Mouse (Mus musculus) telencephalon, adult 2 months (tissue): ENCODE measurements around the gene Tbxa2r.
A peak's percentile ranks its signal among the peaks of the same experiment; 100 is the strongest.

Experiments
- DNase-seq: peaks from one replicate; pipeline ENCODE4 v3.0.0-alpha.2; 2011; ENCODE audit warnings: low read depth, low spot score

Gene Tbxa2r

DNA sequence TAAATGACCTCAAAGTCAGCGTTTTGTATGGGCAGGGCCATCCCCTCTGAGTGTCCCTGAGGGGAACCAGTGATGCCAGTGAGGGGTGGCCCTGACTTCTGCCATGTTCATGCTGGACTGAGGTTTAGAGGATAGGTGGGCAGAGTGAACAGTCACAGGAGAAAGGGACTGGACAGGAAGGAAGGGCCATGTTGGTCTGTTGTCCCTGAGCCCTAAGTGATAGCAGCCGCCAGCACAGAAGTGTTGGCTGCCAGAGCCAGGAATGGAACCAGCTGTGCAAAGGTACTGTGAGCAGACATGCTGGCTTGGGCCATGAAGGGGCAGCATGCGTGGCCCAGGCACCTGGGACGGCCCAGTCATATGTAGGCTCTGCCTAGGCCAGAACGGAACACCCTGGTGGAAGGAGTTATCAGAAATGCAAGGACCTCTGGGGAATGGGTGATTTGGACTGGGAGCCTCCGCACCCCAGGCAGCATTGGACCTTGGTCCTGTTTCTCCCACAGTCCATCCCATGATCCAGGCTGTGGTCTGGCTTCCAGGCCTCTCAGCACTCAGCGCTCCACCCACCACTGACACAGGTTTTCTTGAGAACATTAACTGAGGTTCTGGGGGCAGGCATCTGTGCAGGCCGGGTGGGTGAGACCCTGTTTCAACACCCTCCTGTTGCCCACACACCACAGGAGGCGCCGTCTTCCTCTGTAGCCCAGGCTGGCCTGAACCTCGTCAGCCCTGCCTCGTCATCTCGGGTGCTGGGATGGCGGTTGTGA is 28.8 kb upstream of the Tbxa2r start:
- no peak for DNase-seq

GRCm38 (mm10) chr10:81300352-81300907 is 28.1 kb upstream of the Tbxa2r start:
- no peak for DNase-seq

- DNase-seq = no peak
Measured at GRCm38 (mm10) chr10:81301321-81301720, 27.2 kb upstream of the Tbxa2r start.

- DNase-seq = no peak
Measured at GRCm38 (mm10) chr10:81302288-81302687, 26.2 kb upstream of the Tbxa2r start.

DNA sequence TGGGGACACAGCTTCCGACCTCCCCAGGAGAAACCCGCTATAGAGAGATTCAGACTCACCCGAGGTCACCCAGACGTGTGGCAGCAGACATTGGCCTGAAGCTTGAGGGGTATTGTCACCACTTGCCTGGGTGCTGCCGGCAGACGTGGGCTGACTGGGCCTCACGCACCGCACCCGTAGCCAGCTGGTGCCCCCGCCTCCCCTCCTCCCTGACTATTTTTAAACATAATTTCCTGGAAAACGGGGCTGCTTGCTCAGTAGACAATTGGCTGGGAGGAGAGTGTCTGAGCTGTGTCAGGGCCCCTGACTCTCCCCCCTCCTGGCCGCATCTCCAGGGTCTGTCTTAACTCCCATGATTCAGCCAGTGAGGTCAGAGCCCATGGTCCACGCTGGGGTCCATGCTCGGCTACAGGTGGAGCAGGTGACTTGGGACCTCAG is 25.7 kb upstream of the Tbxa2r start:
- peak; percentile 75 for DNase-seq

GRCm38 (mm10) chr10:81303258-81303657 is 25.3 kb upstream of the Tbxa2r start:
- DNase-seq = no peak

DNA sequence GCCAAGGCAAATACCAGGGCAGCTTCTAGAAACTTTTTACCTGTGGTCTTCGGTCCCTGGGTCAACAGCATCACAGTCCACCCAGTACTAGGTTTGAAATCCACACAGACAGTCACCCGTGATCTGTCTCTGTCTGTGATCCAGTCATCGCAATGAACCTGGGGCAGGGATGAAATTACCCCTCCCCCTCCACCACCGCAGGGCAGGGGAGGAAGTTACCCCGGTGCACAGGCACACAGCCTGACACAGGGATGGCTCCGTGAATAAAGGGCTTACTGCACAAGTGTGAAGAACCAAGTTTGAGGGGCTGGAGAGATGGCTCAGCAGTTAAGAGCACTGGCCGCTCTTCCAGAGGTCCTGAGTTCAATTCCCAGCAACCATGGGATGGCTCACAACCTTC is 24.8 kb upstream of the Tbxa2r start:
- DNase-seq = no peak

DNA sequence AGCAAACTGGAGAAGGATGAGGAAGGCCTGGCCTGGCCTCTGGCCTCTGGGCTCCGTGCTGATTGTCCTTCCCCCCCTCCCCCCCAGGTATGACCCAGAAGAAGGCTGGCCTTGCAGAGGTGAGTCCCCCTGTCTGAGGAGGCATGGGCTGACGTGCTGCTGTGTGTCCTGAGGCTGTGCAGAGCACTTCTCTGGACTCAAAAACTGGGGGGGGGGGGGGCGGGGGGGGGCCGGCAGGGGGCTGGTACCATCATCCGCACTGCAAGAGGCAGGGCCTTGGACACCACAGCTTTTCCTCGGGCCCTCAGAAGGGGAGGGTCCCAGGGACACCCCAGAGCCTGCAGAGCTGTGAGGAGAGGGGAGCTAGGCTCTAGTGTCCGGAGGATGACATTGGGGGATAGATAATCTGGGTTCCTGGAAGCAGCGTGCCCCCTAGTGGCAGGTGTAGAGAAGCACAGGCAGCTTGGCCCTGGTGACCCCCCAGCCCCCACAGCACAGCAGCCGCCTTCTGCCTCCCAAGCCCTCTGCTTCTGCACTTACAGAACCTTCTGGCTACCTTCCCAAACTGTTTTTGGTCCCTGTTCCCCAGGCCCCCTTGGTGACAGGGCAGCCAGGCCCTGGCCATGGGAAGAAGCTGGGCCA is 23.8 kb upstream of the Tbxa2r start:
- no peak for DNase-seq

DNA sequence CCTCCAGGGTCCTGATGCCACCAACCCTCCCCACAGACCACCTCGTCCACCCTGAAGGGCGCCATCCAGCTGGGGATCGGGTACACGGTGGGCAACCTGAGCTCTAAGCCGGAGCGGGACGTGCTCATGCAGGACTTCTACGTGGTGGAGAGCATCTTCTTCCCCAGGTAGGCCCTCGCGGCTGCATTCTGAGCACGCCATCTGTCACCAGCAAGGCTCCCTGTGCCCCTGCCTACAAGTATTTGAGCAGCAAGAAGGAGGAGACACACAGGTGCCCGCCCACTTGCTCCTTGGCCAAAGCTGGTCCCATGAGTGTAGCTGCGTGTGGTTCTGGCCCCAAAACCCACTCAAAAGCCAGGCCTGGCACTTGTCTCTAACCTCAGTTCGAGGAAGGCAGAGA is 22.9 kb upstream of the Tbxa2r start:
- DNase-seq = no peak

GRCm38 (mm10) chr10:81306173-81306668 is 22.3 kb upstream of the Tbxa2r start:
- DNase-seq = no peak

GRCm38 (mm10) chr10:81306837-81307682 is 21.5 kb upstream of the Tbxa2r start:
- DNase-seq = peak; percentile 68

DNA sequence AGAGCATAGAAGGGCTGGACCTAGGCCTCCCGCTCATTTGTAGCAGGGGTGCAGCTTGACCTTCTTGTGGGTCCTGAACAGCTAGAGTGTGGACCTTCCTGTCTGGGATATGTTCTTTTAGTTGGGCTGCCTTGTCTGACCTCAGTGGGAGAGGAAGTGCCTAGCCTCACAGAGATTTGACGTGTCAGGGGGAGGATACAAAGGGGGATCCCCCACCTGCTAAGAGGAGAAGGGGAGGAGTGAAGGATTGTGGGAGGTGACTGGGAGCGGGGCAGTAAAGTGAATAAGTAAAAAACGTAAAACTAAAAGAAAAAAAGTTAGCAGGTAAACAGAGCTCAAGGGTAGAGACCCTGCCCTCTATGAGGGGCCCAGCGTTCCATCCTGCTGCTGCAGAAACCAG is 19.0 kb upstream of the Tbxa2r start:
- no peak for DNase-seq

GRCm38 (mm10) chr10:81313581-81313980 is 14.9 kb upstream of the Tbxa2r start:
- no peak for DNase-seq

GRCm38 (mm10) chr10:81314201-81314600 is 14.3 kb upstream of the Tbxa2r start:
- no peak for DNase-seq

GRCm38 (mm10) chr10:81315587-81315986 is 12.9 kb upstream of the Tbxa2r start:
- no peak for DNase-seq

GRCm38 (mm10) chr10:81316338-81317060 is 12.0 kb upstream of the Tbxa2r start:
- no peak for DNase-seq

DNA sequence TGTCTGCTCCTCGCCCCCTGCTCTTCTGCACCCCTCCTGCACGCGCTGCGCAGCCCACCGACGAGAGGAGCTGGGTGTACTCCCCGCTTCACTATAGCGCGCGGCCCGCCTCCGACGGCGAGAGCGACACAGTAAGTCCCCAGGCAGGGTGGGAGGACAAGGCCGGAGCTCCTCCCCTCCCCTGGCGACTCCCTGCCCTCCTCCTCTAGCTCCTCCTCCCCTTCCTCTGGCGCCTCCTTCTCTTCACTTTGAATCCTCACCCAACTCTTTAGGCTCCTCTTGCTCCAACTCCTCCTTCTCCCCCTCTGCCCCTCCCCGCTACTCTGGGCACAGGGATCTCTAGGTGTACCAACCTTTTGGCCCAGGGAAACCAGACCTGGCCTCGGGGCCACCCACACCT is 11.3 kb upstream of the Tbxa2r start:
- DNase-seq = no peak

DNA sequence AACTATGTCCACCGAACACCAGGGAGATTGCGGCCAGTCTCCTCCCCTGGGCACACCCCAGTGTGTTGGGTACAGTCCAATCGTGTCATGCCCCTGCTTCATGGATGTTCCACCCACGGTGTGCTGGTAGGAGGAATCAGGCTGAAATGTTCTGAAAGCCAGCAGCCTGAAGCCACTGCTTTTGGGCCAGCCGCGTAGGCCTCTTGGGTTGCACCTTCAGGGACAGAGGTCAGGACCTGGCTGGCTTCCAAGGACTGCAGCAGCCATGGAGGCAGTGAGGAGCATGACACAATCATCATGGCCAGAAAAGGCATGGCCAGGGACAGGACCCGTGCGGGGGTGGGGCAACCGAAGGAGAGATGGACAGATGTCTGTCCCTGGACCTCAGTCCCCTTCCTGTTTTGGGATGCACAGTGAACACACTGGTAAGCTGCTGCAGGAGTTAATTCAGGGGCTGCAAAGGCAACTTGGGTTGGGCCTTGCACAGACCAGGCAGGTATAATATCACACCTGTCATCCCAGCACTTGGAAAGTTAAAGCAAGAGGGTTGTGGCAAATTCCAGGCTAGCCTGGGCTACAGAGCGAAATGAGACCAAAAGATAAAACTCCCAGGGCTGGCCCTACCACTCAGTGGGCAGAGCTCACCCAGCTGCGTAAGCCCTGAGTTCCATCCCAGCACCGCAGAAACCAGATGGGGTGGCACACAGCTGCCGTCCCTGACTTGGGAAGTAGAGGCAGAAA is 9.8 kb upstream of the Tbxa2r start:
- no peak for DNase-seq

DNA sequence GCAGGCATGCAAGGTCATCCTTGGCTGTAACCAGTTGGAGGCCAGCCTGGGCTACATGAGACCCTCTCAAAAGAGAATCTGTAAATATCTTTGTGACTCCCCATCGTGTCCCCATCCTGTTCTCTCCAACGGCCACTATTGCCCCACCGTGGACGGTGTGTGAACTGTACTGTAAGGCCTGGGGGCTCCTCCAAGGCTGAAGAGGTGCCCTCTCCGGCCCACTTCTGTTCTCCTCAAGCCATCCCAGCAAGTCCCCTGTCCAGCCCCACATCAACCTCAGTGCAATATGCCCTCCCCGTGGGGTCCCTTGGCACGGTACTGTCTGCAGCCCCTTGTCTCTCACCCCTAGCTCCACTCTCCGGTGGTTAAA is 9.2 kb upstream of the Tbxa2r start:
- DNase-seq = no peak

- DNase-seq = no peak
Measured at GRCm38 (mm10) chr10:81319741-81320549, 8.6 kb upstream of the Tbxa2r start.
